In the genomic region with DNA sequence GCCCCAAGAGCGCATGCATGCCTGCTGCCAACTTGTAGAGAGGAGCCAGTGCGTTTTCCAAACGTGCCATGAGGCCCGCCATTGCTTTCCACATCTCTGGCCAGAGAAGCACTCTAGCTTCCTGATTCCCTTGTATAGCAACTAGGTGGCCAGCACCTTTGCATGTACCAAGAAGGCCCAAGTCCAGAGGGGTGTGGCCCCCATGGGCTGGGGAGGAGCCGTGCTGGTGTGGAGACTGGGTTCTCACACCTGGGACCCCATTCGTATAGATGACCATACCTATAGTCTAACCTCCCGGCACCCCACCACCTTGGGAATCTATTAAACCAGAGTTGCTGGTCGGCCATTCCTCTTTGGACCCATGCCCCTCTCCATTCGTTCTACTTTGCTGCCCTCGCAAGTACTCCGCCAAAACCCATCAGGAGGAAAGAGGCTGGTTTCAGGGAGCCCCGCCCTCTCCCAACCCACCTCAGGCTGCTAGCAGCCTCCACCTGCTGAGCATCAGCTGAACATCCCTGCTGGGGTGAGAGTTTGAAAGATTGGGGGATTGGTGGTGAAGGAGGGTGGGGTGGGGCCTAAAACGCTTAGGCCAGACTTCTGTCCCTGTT, we compare ENCODE assay signal across 8 mouse cellular contexts. TPM values are rescaled to one million over a fixed set of nuclear protein-coding genes. Genes with fewer than 3 reads are reported as not detected.
DNase-seq lines count a peak whose midpoint lies in the region; ATAC-seq and TF ChIP-seq lines count a peak whose summit lies in the region.

A gene (plus strand): TSS at position 474 of the 608 bp plus-strand sequence.

- ATAC-seq in erythroblast, adult 5-6 weeks (replicated peaks; ENCODE audit: low FRiP score, poor library complexity, severe bottlenecking): no peak
- no peak for ATAC-seq in inflammation-experienced regulatory T-cells, adult 6 months

- intact Hi-C loops in left cerebral cortex, postnatal 4 days (cut with DNase I): no loop called here
- intact Hi-C loops in gastrocnemius, postnatal 14 days (cut with DNase I; ENCODE audit: low total_unique reads): no loop called here

- H3K9me3 ChIP-seq in erythroblast, embryonic 14.5 days (ENCODE audit: control insufficient read depth, low read length): no peaks in the 10 kb centered on the region

- DNase-seq in CD4-positive, CD25-positive, alpha-beta regulatory T cell, adult 2 months (ENCODE audit: low read depth, low spot score): peak; percentile 11
- peak; percentile 64 for DNase-seq in cerebellum, adult 9-11 months
- DNase-seq in left cerebral cortex, postnatal 4 days: no peak
- DNase-seq in gastrocnemius, postnatal 14 days: no peak

- 58% methylated on average over 13 of the region's 13 CpGs for WGBS in olfactory bulb, adult 2 months

- H3K4me1 ChIP-seq in erythroblast, embryonic 14.5 days (ENCODE audit: control insufficient read depth): peaks cover 54% of the 10 kb centered on the region
- peaks cover 36% of the 10 kb centered on the region for H3K4me1 ChIP-seq in olfactory bulb, adult 2 months (ENCODE audit: control insufficient read depth, insufficient read depth, low read length)

- no peaks in the 10 kb centered on the region for H3K27me3 ChIP-seq in erythroblast, embryonic 14.5 days (ENCODE audit: control insufficient read depth)

- peak within 1 kb of the TSS; percentile 71 for H3K4me3 ChIP-seq in erythroblast, embryonic 14.5 days (replicated peaks)
- peak within 1 kb of the TSS; percentile 72 for H3K4me3 ChIP-seq in olfactory bulb, adult 2 months (ENCODE audit: insufficient read depth, low read depth, low read length)

- H3K36me3 ChIP-seq in erythroblast, embryonic 14.5 days (ENCODE audit: control insufficient read depth): peaks cover 7% of the 10 kb centered on the region

- TF ChIP-seq CTCF in olfactory bulb, adult 2 months (IDR thresholded peaks at IDR 0.05; ENCODE audit: insufficient read depth, low read depth, low read length): no peak

- no peak for TF ChIP-seq POLR2A in olfactory bulb, adult 2 months (IDR thresholded peaks at IDR 0.05; ENCODE audit: insufficient read depth, low read depth, low read length)

- H3K27ac ChIP-seq in olfactory bulb, adult 2 months (ENCODE audit: insufficient read depth, low read depth, low read length): no peak within 1 kb of the TSS

RNA-seq across cellular contexts. Expression of the gene that starts here (rescaled TPM):
- 0.46 and 0.96 TPM in 2 replicates for polyA plus RNA-seq in erythroblast, embryonic 14.5 days (2012)
- 0.58 and 3.6 TPM in 2 replicates for total RNA-seq in erythroblast, adult 5-6 weeks (2015; ENCODE audit: low replicate concordance)
- total RNA-seq in erythroblast, adult 5-6 weeks (2017; ENCODE audit: low replicate concordance): 0.94 and 2.8 TPM in 2 replicates
- polyA plus RNA-seq in inflammation-experienced regulatory T-cells, adult 6 months (2017; shearing (Covaris generic)): 10 to 100 TPM; 23.4 to 40.5 (median 34.5) TPM
- 10 to 100 TPM; 26.0 to 26.9 TPM for total RNA-seq in left cerebral cortex, postnatal 4 days (2021)
- polyA plus RNA-seq in olfactory bulb, adult 2 months (2012; ENCODE audit: insufficient read depth, insufficient read length, low replicate concordance, missing spikeins): not detected in 2 replicates
- total RNA-seq in gastrocnemius, postnatal 14 days (2021): 1 to 10 TPM; 4.8 to 5.4 TPM

Comparison
In these comparisons a context has a peak if more than half of its experiments do, and no peak if none do; other contexts are left out.
1. RNA of the gene that starts here (total RNA-seq): 26.0 to 26.9 TPM in left cerebral cortex, postnatal 4 days; 4.8 to 5.4 TPM in gastrocnemius, postnatal 14 days and 0.58 to 3.6 TPM in erythroblast, adult 5-6 weeks; every median in the first group is over 4 times any median in the second.
2. RNA of the gene that starts here (polyA plus RNA-seq): 23.4 to 40.5 TPM in inflammation-experienced regulatory T-cells, adult 6 months; 0.46 to 0.96 TPM in erythroblast, embryonic 14.5 days and not detected in olfactory bulb, adult 2 months; every median in the first group is over 10 times any median in the second.
3. DNase-seq: peak in CD4-positive, CD25-positive, alpha-beta regulatory T cell, adult 2 months (single experiment) and cerebellum, adult 9-11 months (single experiment); none in left cerebral cortex, postnatal 4 days (single experiment) and gastrocnemius, postnatal 14 days (single experiment).